Mouse (Mus musculus) retina, adult 2 months (tissue): ENCODE data around the gene Xpnpep2.

Experiments
- DNase-seq: peaks from one replicate; pipeline ENCODE4 v3.0.0-alpha.2; 2012; ENCODE audit warnings: low read depth, low spot score

Gene Xpnpep2

DNA sequence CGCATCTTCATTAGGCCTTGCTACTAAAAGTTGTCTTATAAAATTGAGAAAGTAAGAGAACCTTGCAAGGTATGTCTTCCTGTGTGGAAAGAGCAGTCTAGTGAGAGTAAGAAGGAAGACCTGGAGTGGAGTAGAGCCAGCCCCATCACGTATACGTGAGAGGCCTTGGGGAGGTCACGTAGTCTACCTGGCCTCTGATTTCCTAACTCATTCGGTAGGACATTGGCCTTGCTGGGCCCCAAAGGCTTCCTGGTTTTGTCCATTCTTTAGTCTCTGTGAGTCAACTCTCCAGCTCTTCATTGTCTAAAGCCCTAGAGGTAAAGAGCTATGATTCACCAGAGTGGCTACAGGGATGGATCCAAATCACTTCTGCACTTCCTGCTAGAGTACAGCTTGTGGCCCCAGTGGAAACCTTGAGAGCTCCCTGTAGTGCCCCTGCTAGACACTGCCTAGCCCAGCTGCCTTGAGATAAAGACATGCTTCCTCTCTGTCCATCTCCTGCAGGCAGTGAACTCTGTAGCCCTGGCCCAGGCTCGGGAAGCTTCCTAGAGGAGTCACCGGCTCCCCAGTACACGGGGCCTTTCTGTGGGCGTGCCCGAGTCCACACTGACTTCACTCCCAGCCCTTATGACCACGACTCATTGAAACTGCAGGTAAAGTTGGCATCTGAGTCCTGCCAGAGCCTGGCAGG lies 49.8 kb downstream of the Xpnpep2 start:
- DNase-seq: no peak

DNA sequence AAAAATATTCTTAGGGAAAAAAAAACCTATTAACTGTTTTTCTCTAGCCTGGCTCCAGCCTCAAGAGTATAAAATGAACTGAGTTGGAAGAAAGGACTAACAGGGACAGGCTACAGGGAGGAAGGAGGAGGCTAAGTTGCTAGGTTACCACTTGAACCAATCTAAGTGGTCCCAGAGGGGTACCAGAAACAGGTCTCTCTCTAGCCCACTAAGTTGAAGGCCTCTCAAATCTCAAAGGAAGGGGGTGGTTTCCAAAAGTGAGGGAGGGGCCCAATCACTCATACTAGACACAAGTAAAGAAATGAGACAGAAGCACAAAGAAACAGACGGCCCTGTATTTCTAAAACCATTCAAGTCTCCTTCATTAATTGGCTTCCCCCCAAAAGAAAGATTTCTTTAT lies 61.4 kb downstream of the Xpnpep2 start:
- no peak for DNase-seq

GRCm38 (mm10) chrX:48170368-48170767 lies 61.8 kb downstream of the Xpnpep2 start:
- DNase-seq: no peak

DNA sequence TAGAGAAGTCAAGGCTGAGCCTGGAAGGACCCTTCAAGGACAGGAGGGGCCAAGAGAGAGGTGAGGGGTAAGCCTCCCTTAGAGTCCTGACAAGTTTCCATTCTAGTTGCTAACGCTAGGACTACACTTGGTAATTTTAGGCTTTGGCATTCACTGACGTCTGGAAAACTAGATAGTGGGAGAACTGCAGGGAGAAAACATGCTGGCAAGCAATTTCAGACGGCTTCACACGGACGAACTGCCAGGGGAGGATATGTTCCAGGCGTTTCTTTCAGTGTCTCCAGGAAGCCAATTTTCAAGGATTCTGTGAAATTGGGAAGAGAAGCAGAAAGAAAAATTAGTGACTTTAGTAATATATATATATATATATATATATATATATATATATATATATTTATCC lies 73.3 kb downstream of the Xpnpep2 start:
- DNase-seq: no peak

GRCm38 (mm10) chrX:48184703-48185102 lies 76.2 kb downstream of the Xpnpep2 start:
- no peak for DNase-seq
